In genomic region chr13:20398311-20398710, GRCm38 (mm10) we compare ENCODE assay signal across 14 mouse cellular contexts.
DNase-seq lines count a peak whose midpoint lies in the region; ATAC-seq lines count a peak whose summit lies in the region.
"Had no signal": no experiment of that assay in that cellular context is flagged by ENCODE, and none has a peak within 500 bp of the region (broad histone marks: within the 10 kb centered on the region; RNA-seq: fewer than 3 reads in every experiment).

No protein-coding gene starts in this region.

- no peak overlapping the region for H3K9ac ChIP-seq in embryonic facial prominence, embryonic 14.5 days (ENCODE audit: low read depth, low read length)
- H3K9ac ChIP-seq: embryonic facial prominence, embryonic 15.5 days; hindbrain, embryonic 12.5 days; liver, embryonic 12.5 days; neural tube, embryonic 12.5 days had no signal

- no peak overlapping the region for H3K27ac ChIP-seq in embryonic facial prominence, embryonic 14.5 days (replicated peaks; ENCODE audit: low read depth, low read length)
- no peak overlapping the region for H3K27ac ChIP-seq in embryonic facial prominence, embryonic 10.5 days (replicated peaks)
- H3K27ac ChIP-seq: embryonic facial prominence, embryonic 15.5 days; hindbrain, embryonic 12.5 days; liver, embryonic 12.5 days; neural tube, embryonic 12.5 days had no signal

- peak; percentile 76 for DNase-seq in embryonic facial prominence, embryonic 14.5 days (ENCODE audit: low spot score)
- DNase-seq in embryonic facial prominence, embryonic 10.5 days (ENCODE audit: low spot score): no peak
- peak; percentile 40 for DNase-seq in ovary, adult 18-20 months (ENCODE audit: low spot score)
- no peak for DNase-seq in ovary, postnatal 10 days (ENCODE audit: low spot score)
- DNase-seq in heart, adult 9 months (ENCODE audit: low spot score in 2 of 2): peak; percentile 51 to 53
- DNase-seq in lung, postnatal 36 days: peak; percentile 65
- no peak for DNase-seq in cerebellum, adult 9-11 months
- no peak for DNase-seq in kidney, postnatal 25 days
- DNase-seq: cerebellum, adult 8-10 months; kidney, adult 18-20 months had no signal

- H3K27me3 ChIP-seq in embryonic facial prominence, embryonic 14.5 days (replicated peaks; ENCODE audit: control insufficient read depth, insufficient read depth, low read length): no peaks in the 10 kb centered on the region
- H3K27me3 ChIP-seq in embryonic facial prominence, embryonic 10.5 days (replicated peaks; ENCODE audit: low read depth, poor library complexity, severe bottlenecking): no peaks in the 10 kb centered on the region
- H3K27me3 ChIP-seq: embryonic facial prominence, embryonic 15.5 days; hindbrain, embryonic 12.5 days; liver, embryonic 12.5 days; neural tube, embryonic 12.5 days had no signal

- WGBS in embryonic facial prominence, embryonic 14.5 days: 57% methylated on average over 4 of the region's 4 CpGs
- 90% methylated on average over 4 of the region's 4 CpGs for WGBS in embryonic facial prominence, embryonic 10.5 days

- ATAC-seq in embryonic facial prominence, embryonic 14.5 days (ENCODE audit: low read depth): no peak; the same call in 1 of the 2 replicates
- ATAC-seq: liver, embryonic 12.5 days had no signal

- H3K4me3 ChIP-seq in embryonic facial prominence, embryonic 14.5 days (ENCODE audit: low read depth, low read length): no peak overlapping the region
- H3K4me3 ChIP-seq in embryonic facial prominence, embryonic 10.5 days: no peak overlapping the region
- H3K4me3 ChIP-seq: embryonic facial prominence, embryonic 15.5 days; hindbrain, embryonic 12.5 days; liver, embryonic 12.5 days; neural tube, embryonic 12.5 days had no signal

- no peak overlapping the region for H3K4me2 ChIP-seq in embryonic facial prominence, embryonic 14.5 days (ENCODE audit: low read depth, low read length)
- H3K4me2 ChIP-seq: embryonic facial prominence, embryonic 15.5 days; hindbrain, embryonic 12.5 days; liver, embryonic 12.5 days; neural tube, embryonic 12.5 days had no signal

- H3K4me1 ChIP-seq in embryonic facial prominence, embryonic 14.5 days (ENCODE audit: control insufficient read depth, insufficient read depth, low read length): no peaks in the 10 kb centered on the region
- H3K4me1 ChIP-seq in embryonic facial prominence, embryonic 10.5 days: no peaks in the 10 kb centered on the region
- H3K4me1 ChIP-seq: embryonic facial prominence, embryonic 15.5 days; hindbrain, embryonic 12.5 days; liver, embryonic 12.5 days; neural tube, embryonic 12.5 days had no signal

- H3K9me3 ChIP-seq in embryonic facial prominence, embryonic 14.5 days (ENCODE audit: control insufficient read depth, low read length): no peaks in the 10 kb centered on the region
- H3K9me3 ChIP-seq in embryonic facial prominence, embryonic 10.5 days: no peaks in the 10 kb centered on the region
- H3K9me3 ChIP-seq: embryonic facial prominence, embryonic 15.5 days; hindbrain, embryonic 12.5 days; liver, embryonic 12.5 days; neural tube, embryonic 12.5 days had no signal

- no peaks in the 10 kb centered on the region for H3K36me3 ChIP-seq in embryonic facial prominence, embryonic 14.5 days (ENCODE audit: control insufficient read depth, insufficient read depth, low read length)
- H3K36me3 ChIP-seq in embryonic facial prominence, embryonic 10.5 days (replicated peaks): no peaks in the 10 kb centered on the region
- H3K36me3 ChIP-seq: embryonic facial prominence, embryonic 15.5 days; hindbrain, embryonic 12.5 days; liver, embryonic 12.5 days; neural tube, embryonic 12.5 days had no signal

Comparison
In these comparisons a context has a peak if more than half of its experiments do, and no peak if none do; other contexts are left out.
1. DNase-seq: peak in embryonic facial prominence, embryonic 14.5 days (single experiment), ovary, adult 18-20 months (single experiment), heart, adult 9 months (2 of 2) and lung, postnatal 36 days (single experiment); none in embryonic facial prominence, embryonic 10.5 days (single experiment), ovary, postnatal 10 days (single experiment), cerebellum, adult 9-11 months (single experiment) and kidney, postnatal 25 days (0 of 2).